Mouse (Mus musculus) hindbrain, embryonic 12.5 days (tissue): ENCODE measurements around the gene Efhd1. TPM values are rescaled to one million over a fixed set of nuclear protein-coding genes. Genes with fewer than 3 reads are reported as not detected.

Experiments
- ATAC-seq: fragments of 200-750 bp; cut with Nextera tagmentation; 2 replicates; pipeline ENCODE4 v1.8.0; 2017; ENCODE audit warnings: moderate TSS enrichment; ENCODE audit not compliant: low FRiP score
- H3K27ac ChIP-seq: fragments of 300-500 bp; sonication (generic); 2 replicates; pipeline ENCODE4 v1.5.1; 2016; ENCODE audit warnings: mild to moderate bottlenecking
- H3K27me3 ChIP-seq: fragments of 300-500 bp; sonication (generic); 2 replicates; pipeline ENCODE4 v1.6.1; 2016; ENCODE audit warnings: mild to moderate bottlenecking
- H3K36me3 ChIP-seq: fragments of 300-500 bp; sonication (generic); 2 replicates; pipeline ENCODE4 v1.6.1; 2016; ENCODE audit warnings: mild to moderate bottlenecking
- H3K4me1 ChIP-seq: fragments of 300-500 bp; sonication (generic); 2 replicates; pipeline ENCODE4 v1.6.1; 2016
- H3K4me2 ChIP-seq: fragments of 300-500 bp; sonication (generic); replicated peaks from 2 replicates; pipeline ENCODE4 v1.6.1; 2016; ENCODE audit warnings: mild to moderate bottlenecking
- H3K4me3 ChIP-seq: fragments of 300-500 bp; sonication (generic); 2 replicates; pipeline ENCODE4 v1.5.1; 2016; ENCODE audit warnings: mild to moderate bottlenecking
- H3K9ac ChIP-seq: fragments of 300-500 bp; sonication (generic); 2 replicates; pipeline ENCODE4 v1.6.1; 2016; ENCODE audit warnings: mild to moderate bottlenecking, moderate library complexity
- H3K9me3 ChIP-seq: fragments of 300-500 bp; sonication (generic); replicated peaks from 2 replicates; pipeline ENCODE4 v1.6.1; 2016; ENCODE audit warnings: mild to moderate bottlenecking
- WGBS: fragments of 180-500 bp; shearing (Covaris S2); methylation state at CpG from one replicate; pipeline ENCODE4 v1.1.7; 2016; 5-methylcytosine and 5-hydroxymethylcytosine counted together
- polyA plus RNA-seq: library from polyadenylated mRNA; unstranded; fragments of >200 nt; fragmentation: Nextera tagmentation; extraction: Ambion mirVana; gene quantifications from 2 replicates; pipeline ENCODE4 v1.2.1, GENCODE M21; 2016

The Efhd1 gene
- polyA plus RNA-seq, 1 experiment from 2014 or later, result 0.40 TPM

DNA sequence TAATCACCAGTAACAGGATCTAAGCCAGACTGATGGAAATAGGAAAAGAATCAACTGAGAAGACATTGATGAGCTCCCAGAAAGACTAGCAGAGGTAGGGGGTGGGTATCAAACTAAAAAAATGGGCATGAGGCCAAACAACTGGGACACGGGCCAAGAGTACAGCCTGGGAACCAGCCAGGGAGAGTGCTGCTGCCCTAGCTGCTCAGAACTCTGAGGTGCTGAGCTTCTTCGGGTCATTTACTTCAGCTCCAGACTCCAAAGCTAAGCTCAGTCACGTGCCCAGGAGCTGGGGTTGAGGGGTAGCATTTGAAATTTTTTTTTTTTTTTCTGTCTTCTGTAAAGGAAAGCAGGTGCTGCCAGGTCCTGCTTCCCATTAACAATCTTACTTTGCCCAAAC is 52.5 kb downstream of the Efhd1 start:
- WGBS, result 61% methylated on average over 3 of the region's 3 CpGs
- no peak for ATAC-seq
- H3K27ac ChIP-seq, result no peak overlapping the region
- H3K9ac ChIP-seq, result no peak overlapping the region
- H3K4me3 ChIP-seq, result no peak overlapping the region
- H3K4me2 ChIP-seq, result no peak overlapping the region
- H3K36me3 ChIP-seq, result no peaks in the 10 kb centered on the region
- peaks cover 22% of the 10 kb centered on the region for H3K9me3 ChIP-seq
- H3K4me1 ChIP-seq, result no peaks in the 10 kb centered on the region
- no peaks in the 10 kb centered on the region for H3K27me3 ChIP-seq

DNA sequence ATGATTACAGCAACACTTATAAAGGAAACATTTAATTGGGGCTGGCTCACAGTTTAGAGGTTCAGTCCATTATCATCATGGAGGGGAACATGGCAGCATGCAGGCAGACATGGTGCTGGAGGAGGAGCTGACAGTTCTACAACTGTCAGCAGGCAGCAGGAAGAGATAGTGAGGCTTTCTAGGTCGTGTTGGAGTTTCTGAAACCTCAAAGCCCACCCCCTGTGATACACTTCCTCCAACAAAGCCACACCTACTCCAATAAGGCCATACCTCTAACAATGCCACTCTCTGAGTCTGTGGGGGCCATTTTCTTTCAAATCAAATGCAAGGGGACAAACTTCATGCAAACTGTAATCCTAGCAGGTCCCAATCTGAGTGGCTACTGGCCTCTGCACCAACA is 56.9 kb downstream of the Efhd1 start:
- ATAC-seq, result no peak
- WGBS, result 6% methylated on average over 1 of the region's 1 CpGs
- H3K9ac ChIP-seq, result no peak overlapping the region
- no peaks in the 10 kb centered on the region for H3K36me3 ChIP-seq
- no peaks in the 10 kb centered on the region for H3K27me3 ChIP-seq
- no peak overlapping the region for H3K27ac ChIP-seq
- no peak overlapping the region for H3K4me2 ChIP-seq
- H3K4me3 ChIP-seq, result no peak overlapping the region
- H3K4me1 ChIP-seq, result no peaks in the 10 kb centered on the region
- peaks cover 25% of the 10 kb centered on the region for H3K9me3 ChIP-seq

DNA sequence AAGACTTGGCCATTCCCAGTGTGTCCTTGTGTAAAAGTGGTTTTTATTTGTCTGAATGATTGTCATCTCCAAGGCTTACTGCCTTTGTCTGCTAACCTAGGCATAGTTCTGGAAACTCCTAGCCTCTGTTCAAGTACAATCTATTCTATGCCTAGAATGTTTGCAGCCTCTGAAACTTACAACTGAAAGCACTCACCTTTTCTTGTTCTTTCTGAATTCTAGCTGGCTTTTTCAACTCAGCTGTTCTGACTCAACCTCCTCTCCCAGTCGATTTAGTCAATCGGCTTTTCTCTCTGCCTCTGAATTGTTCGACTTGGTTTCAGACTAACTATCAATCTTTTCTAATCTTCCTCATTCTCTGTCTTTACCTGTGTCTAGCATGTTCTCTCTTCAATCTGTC is 58.6 kb downstream of the Efhd1 start:
- no peak overlapping the region for H3K4me2 ChIP-seq
- H3K4me3 ChIP-seq, result no peak overlapping the region
- no peak overlapping the region for H3K9ac ChIP-seq
- H3K4me1 ChIP-seq, result no peaks in the 10 kb centered on the region; the same call in 1 of the 2 replicates
- no peak for ATAC-seq
- no peaks in the 10 kb centered on the region for H3K27me3 ChIP-seq
- no peaks in the 10 kb centered on the region for H3K36me3 ChIP-seq
- no peak overlapping the region for H3K27ac ChIP-seq
- WGBS, result 94% methylated on average over 3 of the region's 3 CpGs
- peaks cover 25% of the 10 kb centered on the region for H3K9me3 ChIP-seq

- ATAC-seq, result no peak
- no peak overlapping the region for H3K27ac ChIP-seq
- no peak overlapping the region for H3K4me2 ChIP-seq
- no peak overlapping the region for H3K4me3 ChIP-seq
- peaks cover 20% of the 10 kb centered on the region for H3K9me3 ChIP-seq
- no peaks in the 10 kb centered on the region for H3K36me3 ChIP-seq
- H3K4me1 ChIP-seq, result peaks cover 9% of the 10 kb centered on the region
- no peaks in the 10 kb centered on the region for H3K27me3 ChIP-seq
- H3K9ac ChIP-seq, result no peak overlapping the region
Observed at GRCm38 (mm10) chr1:87324649-87325048, 60.5 kb downstream of the Efhd1 start.

GRCm38 (mm10) chr1:87326742-87327163 is 62.6 kb downstream of the Efhd1 start, which contains the start of gene Gigyf2:
Gene Gigyf2, plus strand, starts transcription at chr1:87326998.
- ATAC-seq, result peak; percentile 97
- peak within 1 kb of the TSS; percentile 89 for H3K4me3 ChIP-seq
- WGBS, result 1% methylated on average over 13 of the region's 36 CpGs
- H3K27ac ChIP-seq, result peak within 1 kb of the TSS; percentile 95
- no peaks in the 10 kb centered on the region for H3K36me3 ChIP-seq
- H3K27me3 ChIP-seq, result no peaks in the 10 kb centered on the region
- peak within 1 kb of the TSS; percentile 76 for H3K4me2 ChIP-seq
- H3K9me3 ChIP-seq, result 0 out of 2 replicates have a peak, but pooled peaks cover 2% of the 10 kb centered on the region
- H3K9ac ChIP-seq, result peak within 1 kb of the TSS; percentile 99
- peaks cover 9% of the 10 kb centered on the region for H3K4me1 ChIP-seq

- H3K9ac ChIP-seq, result peak overlapping the region; percentile 99
- WGBS, result 1% methylated on average over 51 of the region's 53 CpGs
- H3K9me3 ChIP-seq, result no peaks in the 10 kb centered on the region
- H3K4me1 ChIP-seq, result peaks cover 9% of the 10 kb centered on the region
- peak; percentile 89 for ATAC-seq
- no peaks in the 10 kb centered on the region for H3K27me3 ChIP-seq
- H3K4me3 ChIP-seq, result peak overlapping the region; percentile 89
- peak overlapping the region; percentile 76 for H3K4me2 ChIP-seq
- H3K36me3 ChIP-seq, result no peaks in the 10 kb centered on the region
- peak overlapping the region; percentile 95 for H3K27ac ChIP-seq
Observed at GRCm38 (mm10) chr1:87327165-87327861, 63.1 kb downstream of the Efhd1 start.

- no peak overlapping the region for H3K4me2 ChIP-seq
- H3K4me3 ChIP-seq, result no peak overlapping the region
- H3K27ac ChIP-seq, result no peak overlapping the region
- 95% methylated on average over 4 of the region's 4 CpGs for WGBS
- no peak for ATAC-seq
- H3K9me3 ChIP-seq, result no peaks in the 10 kb centered on the region
- peaks cover 9% of the 10 kb centered on the region for H3K4me1 ChIP-seq
- H3K27me3 ChIP-seq, result no peaks in the 10 kb centered on the region
- H3K9ac ChIP-seq, result no peak overlapping the region
- H3K36me3 ChIP-seq, result peaks cover 14% of the 10 kb centered on the region
Observed at GRCm38 (mm10) chr1:87331774-87332173, 67.6 kb downstream of the Efhd1 start.

GRCm38 (mm10) chr1:87350576-87350975 is 86.4 kb downstream of the Efhd1 start:
- Histone ChIP-seq H3K27me3 (no peaks in the 10 kb centered on the region), H3K9me3 (no peaks in the 10 kb centered on the region), H3K36me3 (0 out of 2 replicates have a peak, but pooled peaks cover 3% of the 10 kb centered on the region), H3K27ac (no peak overlapping the region), H3K9ac (no peak overlapping the region), H3K4me3 (no peak overlapping the region), H3K4me2 (no peak overlapping the region), H3K4me1 (no peaks in the 10 kb centered on the region)
- ATAC-seq, result no peak
- 90% methylated on average over 2 of the region's 2 CpGs for WGBS

DNA sequence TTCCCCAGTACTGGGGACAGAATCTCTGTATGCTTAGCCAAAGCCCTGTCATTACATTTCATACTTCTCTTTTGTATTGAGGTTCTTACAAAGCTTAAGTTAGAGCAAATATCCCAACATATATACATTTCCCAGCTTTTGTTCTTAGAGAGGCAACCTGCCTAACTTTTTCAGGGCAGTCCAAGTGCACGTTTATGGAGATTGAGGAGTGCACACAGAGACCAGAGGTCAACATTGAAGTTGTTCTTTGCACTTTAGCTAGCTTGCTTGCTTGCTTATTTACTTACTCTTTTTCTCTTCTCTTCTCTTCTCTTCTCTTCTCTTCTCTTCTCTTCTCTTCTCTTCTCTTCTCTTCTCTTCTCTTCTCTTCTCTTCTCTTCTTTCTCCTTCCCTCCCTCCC is 96.1 kb downstream of the Efhd1 start:
- Histone ChIP-seq H3K4me1 (no peaks in the 10 kb centered on the region), H3K27me3 (no peaks in the 10 kb centered on the region), H3K4me3 (no peak overlapping the region), H3K36me3 (peaks cover 11% of the 10 kb centered on the region), H3K9ac (no peak overlapping the region), H3K4me2 (no peak overlapping the region), H3K27ac (no peak overlapping the region), H3K9me3 (no peaks in the 10 kb centered on the region)
- 88% methylated on average over 1 of the region's 1 CpGs for WGBS
- no peak for ATAC-seq

Other genes with a start within 250 kb of the Efhd1 start
- not detected in 2 replicates for gene Alppl2, start 174.4 kb upstream of the Efhd1 start, polyA plus RNA-seq
- not detected in 2 replicates for gene Alpi, start 162.8 kb upstream of the Efhd1 start, polyA plus RNA-seq
- gene Akp3, start 139.4 kb upstream of the Efhd1 start, polyA plus RNA-seq, result not detected in 2 replicates
- 29.2 and 33.6 TPM in 2 replicates for gene Ecel1, start 107.8 kb upstream of the Efhd1 start, polyA plus RNA-seq
- gene Prss56, start 81.0 kb upstream of the Efhd1 start, polyA plus RNA-seq, result 3.6 and 9.3 TPM in 2 replicates
- 0.14 and 0.64 TPM in 2 replicates for gene Chrnd, start 73.8 kb upstream of the Efhd1 start, polyA plus RNA-seq
- gene Chrng, start 59.7 kb upstream of the Efhd1 start, polyA plus RNA-seq, result 0.90 and 3.0 TPM in 2 replicates
- 148 and 150 TPM in 2 replicates for gene Eif4e2, start 50.4 kb upstream of the Efhd1 start, polyA plus RNA-seq
- 66.4 and 68.0 TPM in 2 replicates for gene Gigyf2, start 62.6 kb downstream of the Efhd1 start, polyA plus RNA-seq
- gene Kcnj13, start 130.4 kb downstream of the Efhd1 start, polyA plus RNA-seq, result 11.8 and 12.0 TPM in 2 replicates
- 1.4 and 3.5 TPM in 2 replicates for gene Snorc, start 205.9 kb downstream of the Efhd1 start, polyA plus RNA-seq
- gene Neu2, start 245.5 kb downstream of the Efhd1 start, polyA plus RNA-seq, result not detected in 2 replicates